Mouse (Mus musculus) left cerebral cortex, adult 8-10 months (tissue): ENCODE data around the gene Dhx58. TPM values are rescaled to one million over a fixed set of nuclear protein-coding genes. Genes with fewer than 3 reads are reported as not detected.
A peak's percentile ranks its signal among the peaks of the same experiment; 100 is the strongest.

Experiments
- DNase-seq, 2 experiments: peaks; one replicate each; pipeline ENCODE4 v3.0.0; 2022; ENCODE audit warnings: low spot score in 2 of 2
- total RNA-seq, 4 experiments: library from RNA; stranded (reverse); gene quantifications; 2 replicates each; pipeline ENCODE4 v1.2.4; 2022

The Dhx58 gene
- total RNA-seq = 1 to 10 TPM; 1.6 to 2.1 (median 1.8) TPM

GRCm38 (mm10) chr11:100703851-100704531 lies at the start of gene Dhx58:
Gene Dhx58, minus strand, starts transcription at chr11:100704271.
- DNase-seq = no peak

GRCm38 (mm10) chr11:100752294-100752693 lies 48.2 kb upstream of the Dhx58 start:
- no peak for DNase-seq

- peak in 1 of 2 experiments; percentile 70 for DNase-seq
Observed at GRCm38 (mm10) chr11:100750127-100750526, 46.1 kb upstream of the Dhx58 start.

- DNase-seq = peak in 1 of 2 experiments; percentile 77
Observed at GRCm38 (mm10) chr11:100749469-100749868, 45.4 kb upstream of the Dhx58 start.

GRCm38 (mm10) chr11:100748620-100749019 lies 44.5 kb upstream of the Dhx58 start:
- DNase-seq = no peak

- no peak for DNase-seq
Observed at GRCm38 (mm10) chr11:100747114-100747513, 43.0 kb upstream of the Dhx58 start.

GRCm38 (mm10) chr11:100746546-100746945 lies 42.5 kb upstream of the Dhx58 start:
- DNase-seq = no peak

GRCm38 (mm10) chr11:100745085-100745484 lies 41.0 kb upstream of the Dhx58 start:
- DNase-seq = no peak

- DNase-seq = no peak
Observed at GRCm38 (mm10) chr11:100741348-100741747, 37.3 kb upstream of the Dhx58 start.

- DNase-seq = no peak
Observed at GRCm38 (mm10) chr11:100738749-100739148, 34.7 kb upstream of the Dhx58 start.

GRCm38 (mm10) chr11:100738066-100738604 lies 34.1 kb upstream of the Dhx58 start, which contains the start of gene Rab5c:
Gene Rab5c, minus strand, starts transcription at chr11:100738215.
- DNase-seq = peak; percentile 95 to 99

- DNase-seq = no peak
Observed at GRCm38 (mm10) chr11:100737105-100737733, 33.1 kb upstream of the Dhx58 start.

- DNase-seq = no peak
Observed at GRCm38 (mm10) chr11:100736746-100737080, 32.6 kb upstream of the Dhx58 start.

GRCm38 (mm10) chr11:100735954-100736745 lies 32.1 kb upstream of the Dhx58 start:
- DNase-seq = no peak

GRCm38 (mm10) chr11:100735134-100735865 lies 31.2 kb upstream of the Dhx58 start:
- no peak for DNase-seq

- DNase-seq = no peak
Observed at GRCm38 (mm10) chr11:100730477-100731205, 26.6 kb upstream of the Dhx58 start.

GRCm38 (mm10) chr11:100729976-100730375 lies 25.9 kb upstream of the Dhx58 start:
- DNase-seq = no peak

GRCm38 (mm10) chr11:100728601-100729000 lies 24.5 kb upstream of the Dhx58 start:
- no peak for DNase-seq

- DNase-seq = no peak
Observed at GRCm38 (mm10) chr11:100727201-100727600, 23.1 kb upstream of the Dhx58 start.

- no peak for DNase-seq
Observed at GRCm38 (mm10) chr11:100724919-100725512, 20.9 kb upstream of the Dhx58 start.
